Mouse (Mus musculus) subcutaneous adipose tissue, adult 2 months (tissue): ENCODE results near the gene Cyb5r1. TPM values are rescaled to one million over a fixed set of nuclear protein-coding genes. Genes with fewer than 3 reads are reported as not detected.

Source experiments
- polyA plus RNA-seq: library from polyadenylated mRNA; depleted of rRNA; stranded (reverse); fragments of >200 nt; gene quantifications from 2 replicates; pipeline ENCODE4 v1.2.3, GENCODE M21; 2012; ENCODE audit warnings: low replicate concordance; rRNA removed

Cyb5r1 gene
- polyA plus RNA-seq = 58.7 and 118 TPM in 2 replicates

GRCm38 (mm10) chr1:134405509-134406413, at the start of gene Cyb5r1:
Gene Cyb5r1 (plus strand): TSS chr1:134405559.

GRCm38 (mm10) chr1:134361857-134362212, 43.5 kb upstream of the Cyb5r1 start, which contains the start of gene Tmem183a:
Gene Tmem183a (minus strand): TSS chr1:134361979.

GRCm38 (mm10) chr1:134385666-134386065, 19.7 kb upstream of the Cyb5r1 start, which contains the start of gene 4933406M09Rik:
Gene 4933406M09Rik (plus strand): TSS chr1:134385940.

GRCm38 (mm10) chr1:134415168-134415831, 9.9 kb downstream of the Cyb5r1 start, which contains the start of gene Adipor1:
Gene Adipor1 (plus strand): TSS chr1:134415378.

GRCm38 (mm10) chr1:134454904-134455824, 49.8 kb downstream of the Cyb5r1 start, which contains the start of gene Klhl12:
Gene Klhl12 (plus strand): TSS chr1:134455531.

Other genes with a start within 250 kb of the Cyb5r1 start
- 0.89 and 3.3 TPM in 2 replicates for gene Chil1, start 223.4 kb upstream of the Cyb5r1 start, polyA plus RNA-seq
- gene Mybph, start 212.1 kb upstream of the Cyb5r1 start, polyA plus RNA-seq = 0.12 and 0.37 TPM in 2 replicates
- gene Adora1, start 170.1 kb upstream of the Cyb5r1 start, polyA plus RNA-seq = 36.5 and 95.7 TPM in 2 replicates
- not detected in 2 replicates for gene Myog, start 115.6 kb upstream of the Cyb5r1 start, polyA plus RNA-seq
- gene Ppfia4, start 72.6 kb upstream of the Cyb5r1 start, polyA plus RNA-seq = 5.2 and 14.4 TPM in 2 replicates
- gene Tmem183a, start 43.6 kb upstream of the Cyb5r1 start, polyA plus RNA-seq = 52.0 and 84.6 TPM in 2 replicates
- not detected in 2 replicates for gene 4933406M09Rik, start 19.6 kb upstream of the Cyb5r1 start, polyA plus RNA-seq
- 122 and 148 TPM in 2 replicates for gene Adipor1, start 9.8 kb downstream of the Cyb5r1 start, polyA plus RNA-seq
- gene Klhl12, start 50.0 kb downstream of the Cyb5r1 start, polyA plus RNA-seq = 6.7 and 11.5 TPM in 2 replicates
- 16.9 and 19.5 TPM in 2 replicates for gene Rabif, start 89.1 kb downstream of the Cyb5r1 start, polyA plus RNA-seq
- 0.09 TPM in 1 of 2 replicates, not detected in the other for gene Mgat4e, start 144.1 kb downstream of the Cyb5r1 start, polyA plus RNA-seq
- 9.5 and 21.1 TPM in 2 replicates for gene Kdm5b, start 154.6 kb downstream of the Cyb5r1 start, polyA plus RNA-seq
- 0.56 and 1.6 TPM in 2 replicates for gene Syt2, start 241.1 kb downstream of the Cyb5r1 start, polyA plus RNA-seq